Mouse (Mus musculus) heart, embryonic 12.5 days (tissue): ENCODE results near the gene Gm11127. TPM values are rescaled to one million over a fixed set of nuclear protein-coding genes. Genes with fewer than 3 reads are reported as not detected.
A peak's percentile ranks its signal among the peaks of the same experiment; 100 is the strongest.
"Not testable (repeated sequence)": the region's sequence is repeated elsewhere in the genome, so short reads cannot be mapped to it uniquely, and the experiment has no call there.

Source experiments
- ATAC-seq: fragments of 200-750 bp; cut with Nextera tagmentation; 2 replicates; pipeline ENCODE4 v1.8.0; 2017; ENCODE audit warnings: moderate TSS enrichment, moderate library complexity; ENCODE audit not compliant: insufficient number of reproducible peaks, low FRiP score
- H3K27ac ChIP-seq: fragments of 300-500 bp; sonication (generic); 2 replicates; pipeline ENCODE4 v1.5.1; 2016; ENCODE audit warnings: mild to moderate bottlenecking, moderate library complexity; ENCODE audit not compliant: poor library complexity, severe bottlenecking
- H3K27me3 ChIP-seq: fragments of 300-500 bp; sonication (generic); replicated peaks from 2 replicates; pipeline ENCODE4 v1.6.1; 2016; ENCODE audit warnings: mild to moderate bottlenecking, moderate library complexity
- H3K36me3 ChIP-seq: fragments of 300-500 bp; sonication (generic); 2 replicates; pipeline ENCODE4 v1.6.1; 2016; ENCODE audit warnings: mild to moderate bottlenecking, moderate library complexity
- H3K4me1 ChIP-seq: fragments of 300-500 bp; sonication (generic); replicated peaks from 2 replicates; pipeline ENCODE4 v1.6.1; 2016; ENCODE audit warnings: mild to moderate bottlenecking
- H3K4me2 ChIP-seq: fragments of 300-500 bp; sonication (generic); 2 replicates; pipeline ENCODE4 v1.6.1; 2016; ENCODE audit warnings: mild to moderate bottlenecking, moderate library complexity
- H3K4me3 ChIP-seq: fragments of 300-500 bp; sonication (generic); 2 replicates; pipeline ENCODE4 v1.5.1; 2016; ENCODE audit warnings: mild to moderate bottlenecking
- H3K9ac ChIP-seq: fragments of 300-500 bp; sonication (generic); 2 replicates; pipeline ENCODE4 v1.6.1; 2016; ENCODE audit warnings: mild to moderate bottlenecking, moderate library complexity
- H3K9me3 ChIP-seq: fragments of 300-500 bp; sonication (generic); replicated peaks from 2 replicates; pipeline ENCODE4 v1.6.1; 2016; ENCODE audit warnings: mild to moderate bottlenecking, moderate library complexity
- WGBS: fragments of 180-500 bp; shearing (Covaris S2); methylation state at CpG from one replicate; pipeline ENCODE4 v1.1.7; 2016; 5-methylcytosine and 5-hydroxymethylcytosine counted together
- polyA plus RNA-seq: library from polyadenylated mRNA; unstranded; fragments of >200 nt; fragmentation: Nextera tagmentation; extraction: Ambion mirVana; gene quantifications from 2 replicates; pipeline ENCODE4 v1.2.1, GENCODE M21; 2016

The Gm11127 gene
- not detected in 2 replicates for polyA plus RNA-seq

DNA sequence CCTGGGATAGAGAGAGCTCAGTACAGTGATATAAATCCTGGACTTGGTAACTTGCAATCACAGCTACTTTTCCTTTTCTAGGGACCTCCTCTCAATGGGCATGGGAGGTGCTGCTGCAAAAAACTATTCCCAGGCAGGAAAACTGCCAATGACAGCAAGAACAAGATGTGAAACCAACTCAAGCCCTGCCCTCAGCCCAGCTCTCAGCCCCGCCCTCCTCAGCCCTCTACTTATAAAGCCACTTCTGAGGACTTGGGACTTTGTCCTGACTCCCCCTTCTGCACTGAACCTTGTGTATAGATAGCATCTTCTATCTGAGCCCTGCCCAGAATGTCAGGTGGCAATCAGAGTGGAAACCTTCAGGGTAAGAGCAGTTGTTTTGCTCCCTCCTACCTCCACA is at the start of gene Gm11127:
Gene Gm11127, minus strand, starts transcription at position 10 of the 400 bp plus-strand sequence.
- H3K36me3 ChIP-seq, ATAC-seq, H3K27me3 ChIP-seq, H3K9ac ChIP-seq, H3K4me2 ChIP-seq, H3K4me3 ChIP-seq, H3K9me3 ChIP-seq, H3K27ac ChIP-seq, H3K4me1 ChIP-seq: not testable (repeated sequence)
- WGBS, result 53% methylated on average over 1 of the region's 1 CpGs

GRCm38 (mm10) chr17:36102091-36102490 is 43.9 kb upstream of the Gm11127 start:
- H3K4me3 ChIP-seq, H3K9ac ChIP-seq, H3K27ac ChIP-seq, H3K27me3 ChIP-seq, H3K4me1 ChIP-seq, H3K4me2 ChIP-seq, ATAC-seq, H3K9me3 ChIP-seq, H3K36me3 ChIP-seq: not testable (repeated sequence)
- 86% methylated on average over 12 of the region's 12 CpGs for WGBS

DNA sequence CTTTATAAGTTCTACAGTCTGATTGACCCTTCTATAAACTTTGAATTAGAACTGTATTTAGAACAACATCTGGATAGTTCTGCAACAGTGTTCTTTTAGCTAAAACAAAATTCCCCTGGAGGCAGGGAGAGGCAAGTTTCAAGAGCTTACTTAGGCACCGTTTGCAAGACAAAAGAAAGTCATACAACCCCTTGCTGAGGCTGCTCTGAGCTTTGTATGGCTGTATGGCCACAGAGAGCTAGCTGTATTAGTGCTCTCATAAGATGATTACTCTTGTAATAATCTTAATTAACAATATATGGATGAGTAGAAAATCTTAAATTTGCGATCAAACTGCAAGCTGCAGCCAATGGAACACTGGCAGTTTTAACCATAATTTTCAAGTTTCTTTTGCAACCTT is 41.4 kb upstream of the Gm11127 start:
- not testable (repeated sequence) for H3K9me3 ChIP-seq, H3K36me3 ChIP-seq, H3K9ac ChIP-seq, H3K27me3 ChIP-seq, H3K4me1 ChIP-seq, H3K4me3 ChIP-seq, H3K4me2 ChIP-seq, H3K27ac ChIP-seq, ATAC-seq
- WGBS, result 69% methylated on average over 2 of the region's 2 CpGs

- Histone ChIP-seq H3K4me1 (no peaks in the 10 kb centered on the region), H3K36me3 (no peaks in the 10 kb centered on the region), H3K27me3 (peaks cover 15% of the 10 kb centered on the region), H3K4me3 (no peak overlapping the region), H3K9ac (no peak overlapping the region; the same call in 1 of the 2 replicates), H3K9me3 (no peaks in the 10 kb centered on the region), H3K4me2 (no peak overlapping the region), H3K27ac (no peak overlapping the region)
- ATAC-seq, result no peak
- WGBS, result 9% methylated on average over 3 of the region's 3 CpGs
Observed at GRCm38 (mm10) chr17:36093936-36094335, 35.8 kb upstream of the Gm11127 start.

GRCm38 (mm10) chr17:36092520-36092919 is 34.3 kb upstream of the Gm11127 start:
- H3K9me3 ChIP-seq, H3K4me1 ChIP-seq, H3K27ac ChIP-seq, ATAC-seq, H3K4me3 ChIP-seq, H3K9ac ChIP-seq, H3K36me3 ChIP-seq, H3K4me2 ChIP-seq: not testable (repeated sequence)
- peaks cover 15% of the 10 kb centered on the region for H3K27me3 ChIP-seq

DNA sequence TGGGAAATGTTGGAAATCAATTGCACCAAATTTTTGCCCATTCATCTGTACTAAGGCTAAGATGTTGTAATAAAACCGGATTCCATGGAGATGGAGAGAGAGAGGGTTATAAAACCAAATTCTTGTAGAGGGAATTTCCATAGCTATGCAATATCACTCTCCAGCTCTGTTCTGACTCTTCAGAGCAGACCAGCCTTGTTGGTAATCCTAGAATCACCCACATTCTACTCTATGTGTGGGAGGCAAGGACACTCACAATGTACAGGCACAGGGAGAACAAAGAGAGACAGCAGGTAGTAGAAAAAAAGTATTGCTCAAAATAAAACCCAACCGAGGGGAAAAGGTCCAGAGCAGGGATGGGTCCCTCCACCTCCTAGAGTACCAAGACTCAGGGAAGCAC is 33.8 kb upstream of the Gm11127 start:
- not testable (repeated sequence) for H3K36me3 ChIP-seq, H3K9me3 ChIP-seq, ATAC-seq, H3K4me2 ChIP-seq, H3K27ac ChIP-seq, H3K4me3 ChIP-seq, H3K4me1 ChIP-seq, H3K9ac ChIP-seq
- no CpG with 5 or more reads among the region's 2 CpGs for WGBS
- peaks cover 15% of the 10 kb centered on the region for H3K27me3 ChIP-seq

- ATAC-seq, H3K4me2 ChIP-seq, H3K9me3 ChIP-seq, H3K9ac ChIP-seq, H3K4me3 ChIP-seq, H3K36me3 ChIP-seq, H3K27ac ChIP-seq: not testable (repeated sequence)
- Histone ChIP-seq H3K4me1 (peaks cover 10% of the 10 kb centered on the region; the same call in 1 of the 2 replicates), H3K27me3 (peaks cover 48% of the 10 kb centered on the region)
- WGBS, result 62% methylated on average over 1 of the region's 1 CpGs
Observed at GRCm38 (mm10) chr17:36085976-36086375, 27.8 kb upstream of the Gm11127 start.

GRCm38 (mm10) chr17:36083870-36084451 is 25.8 kb upstream of the Gm11127 start:
- H3K27ac ChIP-seq, result no peak overlapping the region
- ATAC-seq, result 0 out of 2 replicates have a peak, but pooled peaks have one; percentile 33
- H3K4me2 ChIP-seq, result peak overlapping the region; percentile 94
- H3K4me1 ChIP-seq, result peaks cover 10% of the 10 kb centered on the region; the same call in 1 of the 2 replicates
- H3K4me3 ChIP-seq, result peak overlapping the region; percentile 56
- H3K36me3 ChIP-seq, result no peaks in the 10 kb centered on the region
- no peaks in the 10 kb centered on the region for H3K9me3 ChIP-seq
- under 1% methylated on average over 42 of the region's 42 CpGs for WGBS
- H3K9ac ChIP-seq, result peak overlapping the region; percentile 19; the same call in 1 of the 2 replicates
- peaks cover 54% of the 10 kb centered on the region for H3K27me3 ChIP-seq

GRCm38 (mm10) chr17:36083266-36083869 is 25.2 kb upstream of the Gm11127 start:
- no peak overlapping the region for H3K27ac ChIP-seq
- H3K4me1 ChIP-seq, result peaks cover 10% of the 10 kb centered on the region; the same call in 1 of the 2 replicates
- under 1% methylated on average over 46 of the region's 46 CpGs for WGBS
- H3K27me3 ChIP-seq, result peaks cover 54% of the 10 kb centered on the region
- peak; percentile 48; the same call in 1 of the 2 replicates for ATAC-seq
- H3K9ac ChIP-seq, result peak overlapping the region; percentile 19; the same call in 1 of the 2 replicates
- no peaks in the 10 kb centered on the region for H3K9me3 ChIP-seq
- peak overlapping the region; percentile 94 for H3K4me2 ChIP-seq
- H3K36me3 ChIP-seq, result no peaks in the 10 kb centered on the region
- H3K4me3 ChIP-seq, result peak overlapping the region; percentile 56

- H3K27ac ChIP-seq, H3K36me3 ChIP-seq, H3K9ac ChIP-seq, ATAC-seq, H3K9me3 ChIP-seq: not testable (repeated sequence)
- 21% methylated on average over 6 of the region's 6 CpGs for WGBS
- H3K4me2 ChIP-seq, result peak overlapping the region; percentile 94
- H3K4me1 ChIP-seq, result peaks cover 10% of the 10 kb centered on the region; the same call in 1 of the 2 replicates
- H3K27me3 ChIP-seq, result peaks cover 54% of the 10 kb centered on the region
- H3K4me3 ChIP-seq, result peak overlapping the region; percentile 56
Observed at GRCm38 (mm10) chr17:36082519-36083232, 24.5 kb upstream of the Gm11127 start.

DNA sequence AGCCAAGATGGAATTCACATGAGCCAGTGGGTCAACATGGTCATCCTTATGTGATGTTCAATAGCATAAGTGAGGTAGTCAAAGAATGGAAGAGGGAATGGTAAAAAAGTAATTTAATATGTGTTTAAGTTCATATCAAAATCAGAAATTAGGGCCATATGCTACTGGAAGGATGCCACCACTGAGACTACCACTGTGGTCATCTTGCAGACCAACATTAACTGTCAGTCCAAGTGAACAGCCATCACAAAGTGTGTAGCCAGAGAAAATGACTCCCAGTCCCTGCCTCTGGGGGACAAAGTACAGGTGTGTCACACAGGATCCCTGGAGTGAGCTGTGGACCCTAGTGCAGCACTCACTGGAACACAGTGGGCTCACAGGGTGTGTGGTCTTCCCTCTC is 23.7 kb upstream of the Gm11127 start:
- not testable (repeated sequence) for ATAC-seq, H3K36me3 ChIP-seq, H3K27ac ChIP-seq, H3K9ac ChIP-seq, H3K4me3 ChIP-seq, H3K9me3 ChIP-seq, H3K4me2 ChIP-seq
- H3K27me3 ChIP-seq, result peaks cover 54% of the 10 kb centered on the region
- peaks cover 10% of the 10 kb centered on the region; the same call in 1 of the 2 replicates for H3K4me1 ChIP-seq
